Mouse (Mus musculus) kidney, adult 10 weeks (tissue): ENCODE measurements around the gene Olfr1251. TPM values are rescaled to one million over a fixed set of nuclear protein-coding genes. Genes with fewer than 3 reads are reported as not detected.

ENCODE experiments used
- polyA plus RNA-seq: library from polyadenylated mRNA; stranded (reverse); fragments of 350-450 nt; fragmentation: Illumina TruSeq; extraction: RNeasy Lipid Tissue Mini Kit (QIAGEN cat#74804); gene quantifications from one replicate; pipeline ENCODE4 v1.2.3, GENCODE M21; 2014; ENCODE audit warnings: low read depth, low replicate concordance

The Olfr1251 gene
- polyA plus RNA-seq, result not detected

GRCm38 (mm10) chr2:89671836-89672235 lies at the start of gene Olfr1251:
Gene Olfr1251 (minus strand): TSS chr2:89671936.

GRCm38 (mm10) chr2:89661367-89661766 lies 10.4 kb downstream of the Olfr1251 start, which contains the start of gene Olfr1250:
Gene Olfr1250 (minus strand): TSS chr2:89661467.

GRCm38 (mm10) chr2:89634883-89635282 lies 36.9 kb downstream of the Olfr1251 start, which contains the start of gene Olfr1249:
Gene Olfr1249 (minus strand): TSS chr2:89634983.

DNA sequence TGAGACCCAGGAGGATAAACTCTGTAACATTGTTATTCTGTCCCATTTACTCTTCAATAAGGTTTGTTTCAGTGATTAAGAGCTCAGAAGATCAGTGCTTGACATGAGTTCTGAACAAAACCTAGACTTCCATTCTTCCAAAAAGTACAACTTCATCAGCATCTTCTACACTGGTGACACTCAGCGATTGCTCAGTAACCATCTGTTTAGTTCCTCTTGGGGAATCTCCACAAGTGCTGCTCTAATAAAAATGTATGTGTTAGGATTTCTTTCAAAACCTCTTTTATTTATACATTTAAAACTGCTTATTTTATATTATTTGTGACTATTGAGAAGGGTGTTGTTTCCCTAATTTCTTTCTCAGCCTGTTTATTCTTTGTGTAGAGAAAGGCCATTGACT lies 53.6 kb downstream of the Olfr1251 start, which contains the start of gene Olfr1248:
Gene Olfr1248, minus strand, starts transcription at position 101 of the 400 bp plus-strand sequence.

Other genes with a start within 250 kb of the Olfr1251 start
- not detected for gene Olfr1240, start 228.9 kb downstream of the Olfr1251 start, polyA plus RNA-seq
- gene Olfr1241, start 184.8 kb downstream of the Olfr1251 start, polyA plus RNA-seq, result not detected
- gene Olfr1242, start 173.6 kb downstream of the Olfr1251 start, polyA plus RNA-seq, result not detected
- gene Olfr1243, start 140.4 kb downstream of the Olfr1251 start, polyA plus RNA-seq, result not detected
- not detected for gene Olfr1245, start 93.5 kb downstream of the Olfr1251 start, polyA plus RNA-seq
- not detected for gene Olfr1246, start 78.8 kb downstream of the Olfr1251 start, polyA plus RNA-seq
- not detected for gene Olfr1247, start 57.8 kb downstream of the Olfr1251 start, polyA plus RNA-seq
- not detected for gene Olfr1248, start 53.7 kb downstream of the Olfr1251 start, polyA plus RNA-seq
- gene Olfr1249, start 37.0 kb downstream of the Olfr1251 start, polyA plus RNA-seq, result not detected
- not detected for gene Olfr1250, start 10.5 kb downstream of the Olfr1251 start, polyA plus RNA-seq
- not detected for gene Olfr1252, start 53.1 kb upstream of the Olfr1251 start, polyA plus RNA-seq
- not detected for gene Olfr1253, start 85.2 kb upstream of the Olfr1251 start, polyA plus RNA-seq
- gene Olfr1254, start 121.7 kb upstream of the Olfr1251 start, polyA plus RNA-seq, result not detected
- gene Olfr1255, start 140.1 kb upstream of the Olfr1251 start, polyA plus RNA-seq, result not detected
- not detected for gene Olfr1256, start 169.6 kb upstream of the Olfr1251 start, polyA plus RNA-seq
- not detected for gene Olfr48, start 176.3 kb upstream of the Olfr1251 start, polyA plus RNA-seq
- not detected for gene Olfr1257, start 206.5 kb upstream of the Olfr1251 start, polyA plus RNA-seq